Mouse (Mus musculus) gastrocnemius, postnatal 14 days (tissue): ENCODE data around the gene Wdr48. TPM values are rescaled to one million over a fixed set of nuclear protein-coding genes. Genes with fewer than 3 reads are reported as not detected.

ENCODE experiments used
- DNase-seq: peaks from one replicate; pipeline ENCODE4 v3.0.0; 2021; ENCODE audit warnings: mixed read lengths
- intact Hi-C: fragments of 180-260 bp; cut with DNase I; formaldehyde crosslinking; loops from one replicate; pipeline ENCODE4 v1.15.1; 2025; ENCODE audit warnings: low total_unique reads
- total RNA-seq, 2 experiments: library from RNA; stranded (reverse); gene quantifications; 2 replicates each; pipeline ENCODE4 v1.2.3; 2021

Wdr48 gene
- total RNA-seq, 2 experiments from 2014 or later = 11.2 to 11.4 TPM

DNA sequence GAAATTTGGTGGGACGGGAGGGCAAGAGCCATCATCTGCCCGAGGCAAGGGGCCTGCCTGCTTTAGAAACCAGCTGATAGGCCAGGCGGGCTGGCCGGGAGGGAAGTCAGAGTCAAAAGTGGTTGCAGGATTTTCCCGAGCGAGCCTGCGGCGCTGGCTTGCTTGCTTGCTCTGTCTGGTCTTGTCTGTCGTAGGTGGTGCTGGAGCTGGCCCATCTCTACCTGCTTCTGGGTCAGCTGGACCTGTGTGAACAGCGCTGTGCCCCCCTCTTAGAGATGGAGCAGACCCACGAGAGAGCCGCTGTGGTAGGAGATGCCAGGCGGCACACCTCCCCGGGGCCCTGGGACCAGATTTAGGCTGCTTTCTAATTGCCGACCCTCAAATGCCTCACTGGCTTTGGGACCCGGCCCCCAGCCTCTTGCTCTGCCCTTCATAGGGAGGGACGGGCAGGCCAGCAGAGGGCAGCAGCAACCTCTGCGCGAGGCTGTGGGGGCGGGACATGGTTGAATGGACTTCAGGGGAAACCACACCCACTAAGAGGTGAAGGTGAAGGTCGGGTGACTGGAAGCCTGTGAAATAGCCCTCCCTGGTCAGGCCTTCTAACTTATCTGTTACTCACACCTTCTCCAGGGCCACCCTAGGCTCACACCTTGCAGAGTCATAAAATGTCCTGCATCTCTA is 68.4 kb downstream of the Wdr48 start:
- intact Hi-C loops = loop anchor here (2.0 to 5.0 kb wide), 2 partner anchors 54 to 110 kb away; no protein-coding TSS in a partner anchor
- DNase-seq = peak; percentile 68

GRCm38 (mm10) chr9:119964206-119964605 is 69.5 kb downstream of the Wdr48 start:
- DNase-seq = no peak
- intact Hi-C loops = loop anchor here (5.0 kb wide), 1 partner anchor 53 kb away; no protein-coding TSS in a partner anchor

- DNase-seq = no peak
- intact Hi-C loops = no loop called here
Observed at GRCm38 (mm10) chr9:119965186-119965585, 70.5 kb downstream of the Wdr48 start.

DNA sequence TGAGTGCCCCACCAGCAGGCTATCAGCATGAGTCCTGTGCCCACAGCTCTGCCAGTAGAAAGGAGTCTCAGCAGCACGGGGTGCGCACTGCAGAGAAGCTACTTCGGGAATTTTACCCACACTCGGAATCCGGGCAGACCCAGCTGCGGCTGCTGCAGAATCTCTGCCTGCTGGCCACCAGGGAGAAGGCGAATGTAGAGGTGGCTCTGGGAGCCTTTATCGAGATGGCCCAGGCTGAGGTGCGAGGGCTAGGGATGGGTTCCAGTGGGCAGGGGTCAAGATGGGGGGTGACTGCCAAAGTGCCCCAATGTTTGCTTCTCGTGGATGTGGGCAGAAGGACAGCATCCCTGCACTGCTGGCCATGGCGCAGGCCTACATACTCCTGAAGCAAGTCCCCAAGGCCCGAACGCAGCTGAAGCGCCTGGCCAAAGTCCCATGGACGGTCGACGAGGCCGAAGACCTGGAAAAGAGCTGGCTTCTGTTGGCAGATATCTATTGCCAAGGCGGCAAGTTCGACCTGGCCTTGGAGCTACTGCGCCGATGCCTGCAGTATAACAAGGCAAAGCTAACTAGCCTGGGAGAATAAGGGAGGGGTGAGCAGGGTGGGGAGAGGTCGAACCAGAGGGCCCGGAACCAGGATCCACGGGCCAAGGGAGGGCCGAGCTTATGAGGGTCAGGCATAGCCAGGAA is 71.7 kb downstream of the Wdr48 start:
- intact Hi-C loops = no loop called here
- DNase-seq = no peak

DNA sequence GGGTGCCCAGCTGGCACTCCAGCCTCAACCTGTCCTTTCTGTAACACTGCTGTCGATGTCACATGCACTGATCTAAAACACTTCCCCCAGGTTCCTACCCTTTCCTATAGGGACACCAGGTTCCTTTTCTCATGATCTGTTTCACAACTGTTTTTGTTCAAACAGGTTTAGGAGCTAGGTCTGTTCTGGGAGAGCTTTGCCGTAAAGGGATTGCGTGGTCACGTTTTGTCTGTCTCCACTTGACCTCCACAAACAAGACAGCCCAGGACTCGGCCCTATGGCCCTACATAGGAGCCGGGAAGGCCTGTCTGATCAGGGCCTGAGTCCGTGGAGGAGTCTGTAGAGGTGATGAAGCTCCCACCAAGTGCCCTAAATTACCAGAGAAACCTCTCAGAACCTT is 75.1 kb downstream of the Wdr48 start:
- intact Hi-C loops = no loop called here
- DNase-seq = no peak

DNA sequence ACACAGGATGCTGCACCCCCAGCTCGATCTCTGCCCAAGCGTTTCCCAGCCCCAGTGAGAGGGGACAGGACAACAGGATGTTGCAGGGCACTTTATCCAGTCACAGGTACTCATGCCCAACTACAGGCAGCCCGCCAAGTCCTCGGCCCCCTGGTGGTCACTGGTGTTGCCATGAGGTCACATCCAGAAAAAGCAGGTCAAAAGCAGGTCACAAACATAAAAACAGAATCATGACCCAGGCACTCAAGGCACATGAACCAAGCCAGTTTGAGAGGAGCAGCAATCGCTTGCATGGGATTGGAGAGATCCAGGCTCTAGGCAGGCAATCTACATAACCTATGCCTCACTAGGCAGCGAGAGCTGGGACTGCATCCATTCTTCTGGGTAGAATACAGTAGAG is 75.5 kb downstream of the Wdr48 start:
- intact Hi-C loops = no loop called here
- DNase-seq = peak; percentile 58

- no peak for DNase-seq
- intact Hi-C loops = no loop called here
Observed at GRCm38 (mm10) chr9:119970763-119971656, 76.3 kb downstream of the Wdr48 start.

DNA sequence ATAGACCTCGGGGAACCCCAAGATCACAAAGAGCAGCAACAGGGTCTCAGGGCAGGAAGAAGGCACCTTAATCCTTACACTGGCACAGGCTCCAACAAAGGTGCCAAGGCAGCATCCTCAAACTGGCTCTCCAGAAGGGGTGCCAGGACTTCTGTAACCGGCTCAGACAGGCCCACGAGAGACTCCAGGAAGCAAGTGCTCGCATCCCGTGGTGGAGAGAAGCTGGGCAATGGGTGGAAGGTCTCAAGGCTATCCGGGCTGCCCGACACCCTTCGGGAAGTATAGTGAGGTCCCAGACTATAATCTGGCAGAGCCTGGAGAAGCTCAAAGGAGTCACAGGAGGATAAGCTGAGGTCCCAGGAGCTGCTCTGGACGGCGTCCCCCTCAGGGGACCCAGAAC is 77.5 kb downstream of the Wdr48 start:
- intact Hi-C loops = no loop called here
- DNase-seq = no peak

DNA sequence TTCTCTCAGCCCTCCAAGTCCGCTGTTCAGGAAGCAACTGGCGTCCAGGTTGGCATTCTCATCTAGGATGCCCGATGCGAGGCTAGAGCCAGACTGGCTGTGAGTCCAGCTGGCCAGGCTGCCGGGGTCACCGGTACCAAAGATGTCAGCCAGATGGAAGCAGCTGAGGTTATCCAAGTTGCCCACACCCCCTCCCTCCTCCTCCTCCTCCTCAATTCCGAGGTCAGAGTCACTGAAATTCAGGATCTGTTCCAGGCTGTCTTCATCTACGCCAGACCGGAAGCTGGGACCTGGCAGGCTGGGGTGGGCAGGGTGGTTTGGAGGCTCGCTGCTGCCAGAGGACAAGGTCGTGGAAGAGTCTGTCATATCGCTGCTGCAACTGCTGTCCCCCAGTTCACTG is 77.9 kb downstream of the Wdr48 start:
- peak; percentile 50 for DNase-seq
- intact Hi-C loops = no loop called here

- no peak for DNase-seq
- intact Hi-C loops = no loop called here
Observed at GRCm38 (mm10) chr9:119973281-119973680, 78.6 kb downstream of the Wdr48 start.

DNA sequence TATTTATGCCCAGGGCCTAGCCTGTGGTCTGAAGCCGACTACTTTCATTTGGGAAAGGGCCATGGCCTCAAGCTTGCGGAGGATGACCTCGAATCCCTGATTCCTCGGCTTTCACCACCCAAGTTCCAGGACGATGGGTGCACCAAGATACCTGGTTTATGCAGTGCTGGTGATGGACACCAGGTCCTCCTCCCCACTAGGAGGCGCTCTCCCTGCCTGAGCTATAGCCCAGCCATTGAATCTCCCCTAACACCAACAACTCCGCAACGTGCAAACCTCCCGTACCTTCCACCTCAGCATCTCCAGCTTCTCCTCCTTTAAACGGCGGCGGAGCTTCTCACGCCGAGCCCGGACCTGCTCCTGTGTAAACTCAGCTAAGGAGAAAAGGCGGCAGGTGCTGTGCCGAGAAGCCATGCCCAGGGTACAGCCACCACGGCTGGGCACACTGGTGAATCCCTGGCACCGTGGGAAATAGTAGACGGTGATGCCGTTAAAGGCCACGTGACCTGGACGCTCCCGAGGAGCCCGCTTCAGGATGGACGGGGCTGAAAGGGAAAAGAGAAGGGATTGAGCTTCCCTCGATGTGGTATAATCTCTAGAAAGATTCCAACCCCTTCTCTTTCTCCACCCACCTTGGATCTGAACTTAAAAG is 79.3 kb downstream of the Wdr48 start:
- intact Hi-C loops = no loop called here
- DNase-seq = no peak

DNA sequence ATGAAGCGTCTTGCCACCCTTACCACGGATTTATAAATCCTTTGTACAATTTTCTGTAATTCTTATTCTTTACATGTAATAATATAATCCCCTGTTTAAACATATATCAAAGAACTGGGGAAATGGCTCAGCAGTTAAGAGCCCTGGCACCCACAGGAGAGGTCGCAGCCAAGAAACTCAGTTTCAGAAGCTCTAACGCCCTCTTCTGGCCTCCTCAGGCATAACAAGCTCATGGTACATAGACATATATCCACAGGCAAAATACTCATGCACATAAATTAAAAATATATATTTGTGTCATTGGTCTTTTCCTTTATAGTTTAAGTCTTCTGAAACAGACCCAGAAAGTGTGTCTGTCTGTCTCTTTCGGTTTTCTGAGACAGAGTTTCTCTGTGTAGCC is 79.9 kb downstream of the Wdr48 start:
- intact Hi-C loops = no loop called here
- no peak for DNase-seq

DNA sequence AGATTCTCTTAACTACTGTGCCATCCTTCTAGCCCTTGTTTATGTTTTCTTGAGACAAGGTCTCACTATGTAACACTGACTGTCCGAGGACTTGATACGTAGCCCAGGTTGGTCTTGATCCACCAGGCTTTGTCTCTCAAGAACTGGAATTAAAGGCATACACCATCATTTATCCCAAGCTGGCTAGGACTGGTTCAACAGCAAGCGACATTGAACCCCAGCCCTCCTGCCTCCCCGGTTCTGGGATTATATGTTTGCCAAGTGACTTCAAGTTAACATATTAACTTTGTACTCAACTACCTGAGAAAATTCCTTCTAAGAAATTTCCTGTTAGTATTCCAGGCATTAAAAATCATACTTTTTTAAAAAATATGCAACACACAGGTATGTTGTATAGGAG is 80.6 kb downstream of the Wdr48 start:
- DNase-seq = no peak
- intact Hi-C loops = no loop called here

Other genes with a start within 250 kb of the Wdr48 start
- not detected for gene Scn10a, start 175.6 kb upstream of the Wdr48 start, total RNA-seq
- not detected for gene Scn11a, start 69.4 kb upstream of the Wdr48 start, total RNA-seq
- gene Gorasp1, start 42.7 kb downstream of the Wdr48 start, total RNA-seq = 10 to 100 TPM; 16.9 to 17.7 TPM
- not detected for gene Ttc21a, start 42.7 kb downstream of the Wdr48 start, total RNA-seq
- 1 to 10 TPM; 1.9 to 2.5 TPM for gene Csrnp1, start 89.8 kb downstream of the Wdr48 start, total RNA-seq
- 100 to 1,000 TPM in 1 of 2 experiments, 10 to 100 TPM in 1; 47.9 to 100 TPM for gene Xirp1, start 128.7 kb downstream of the Wdr48 start, total RNA-seq
- 1 to 10 TPM in 1 of 2 experiments, under 1 TPM in 1; 0.91 to 1.9 TPM for gene Cx3cr1, start 175.0 kb downstream of the Wdr48 start, total RNA-seq
- not detected for gene Ccr8, start 197.2 kb downstream of the Wdr48 start, total RNA-seq
- 1 to 10 TPM; 9.2 to 9.5 TPM for gene Slc25a38, start 215.5 kb downstream of the Wdr48 start, total RNA-seq
- gene Rpsa, start 232.8 kb downstream of the Wdr48 start, total RNA-seq = 100 to 1,000 TPM; 554 to 604 TPM